Mouse (Mus musculus): ENCODE results near the gene Tsc2. TPM values are rescaled to one million over a fixed set of nuclear protein-coding genes. Genes with fewer than 3 reads are reported as not detected.

Tsc2 gene
- polyA plus RNA-seq, 1 experiment from 2014 or later: 72.2 TPM

Small RNA genes lying within 50 kb of the gene (microRNA-seq; reads per million reads assigned to microRNA genes)
- not detected for gene Gm24589

Other genes starting within 250 kb of the Tsc2 start
- 322 TPM in 2 replicates for gene Rnps1, start 218.1 kb downstream of the Tsc2 start, polyA plus RNA-seq (2015; fragmentation: Nextera tagmentation; extraction: Ambion mirVana)
- 85.0 and 87.3 TPM in 2 replicates for gene Eci1, start 206.0 kb downstream of the Tsc2 start, polyA plus RNA-seq (2015; fragmentation: Nextera tagmentation; extraction: Ambion mirVana)
- 2.7 and 3.9 TPM in 2 replicates for gene Dnase1l2, start 189.5 kb downstream of the Tsc2 start, polyA plus RNA-seq (2015; fragmentation: Nextera tagmentation; extraction: Ambion mirVana)
- 38.3 and 45.7 TPM in 2 replicates for gene E4f1, start 162.3 kb downstream of the Tsc2 start, polyA plus RNA-seq (2015; fragmentation: Nextera tagmentation; extraction: Ambion mirVana)
- 50.2 and 51.3 TPM in 2 replicates for gene Pgp, start 162.2 kb downstream of the Tsc2 start, polyA plus RNA-seq (2015; fragmentation: Nextera tagmentation; extraction: Ambion mirVana)
- gene Bricd5, start 158.7 kb downstream of the Tsc2 start, polyA plus RNA-seq (2015; fragmentation: Nextera tagmentation; extraction: Ambion mirVana): not detected in 2 replicates
- 33.1 and 35.6 TPM in 2 replicates for gene Mlst8, start 153.6 kb downstream of the Tsc2 start, polyA plus RNA-seq (2015; fragmentation: Nextera tagmentation; extraction: Ambion mirVana)
- gene Caskin1, start 144.0 kb downstream of the Tsc2 start, polyA plus RNA-seq (2015; fragmentation: Nextera tagmentation; extraction: Ambion mirVana): 5.0 and 5.2 TPM in 2 replicates
- 96.2 and 103 TPM in 2 replicates for gene Traf7, start 104.7 kb downstream of the Tsc2 start, polyA plus RNA-seq (2015; fragmentation: Nextera tagmentation; extraction: Ambion mirVana)
- gene Rab26, start 98.4 kb downstream of the Tsc2 start, polyA plus RNA-seq (2015; fragmentation: Nextera tagmentation; extraction: Ambion mirVana): 3.4 TPM in 2 replicates
- gene Pkd1, start 82.8 kb downstream of the Tsc2 start, polyA plus RNA-seq (2015; fragmentation: Nextera tagmentation; extraction: Ambion mirVana): 22.3 and 36.6 TPM in 2 replicates
- gene Nthl1, start 50 bp upstream of the Tsc2 start, polyA plus RNA-seq (2015; fragmentation: Nextera tagmentation; extraction: Ambion mirVana): 23.7 and 25.0 TPM in 2 replicates
- gene Slc9a3r2, start 17.7 kb upstream of the Tsc2 start, polyA plus RNA-seq (2015; fragmentation: Nextera tagmentation; extraction: Ambion mirVana): 58.1 and 59.3 TPM in 2 replicates
- gene Npw, start 25.8 kb upstream of the Tsc2 start, polyA plus RNA-seq (2015; fragmentation: Nextera tagmentation; extraction: Ambion mirVana): 0.80 TPM in 2 replicates
- 22.2 and 24.7 TPM in 2 replicates for gene Zfp598, start 37.1 kb upstream of the Tsc2 start, polyA plus RNA-seq (2015; fragmentation: Nextera tagmentation; extraction: Ambion mirVana)
- 7.8 and 8.4 TPM in 2 replicates for gene Syngr3, start 57.3 kb upstream of the Tsc2 start, polyA plus RNA-seq (2015; fragmentation: Nextera tagmentation; extraction: Ambion mirVana)
- gene Gfer, start 63.5 kb upstream of the Tsc2 start, polyA plus RNA-seq (2015; fragmentation: Nextera tagmentation; extraction: Ambion mirVana): 46.6 and 48.1 TPM in 2 replicates
- gene Noxo1, start 63.6 kb upstream of the Tsc2 start, polyA plus RNA-seq (2015; fragmentation: Nextera tagmentation; extraction: Ambion mirVana): 2.5 and 3.1 TPM in 2 replicates
- 79.8 and 84.6 TPM in 2 replicates for gene Tbl3, start 75.0 kb upstream of the Tsc2 start, polyA plus RNA-seq (2015; fragmentation: Nextera tagmentation; extraction: Ambion mirVana)
- gene Rnf151, start 85.4 kb upstream of the Tsc2 start, polyA plus RNA-seq (2015; fragmentation: Nextera tagmentation; extraction: Ambion mirVana): not detected in 2 replicates
- 1,267 and 1,298 TPM in 2 replicates for gene Rps2, start 85.5 kb upstream of the Tsc2 start, polyA plus RNA-seq (2015; fragmentation: Nextera tagmentation; extraction: Ambion mirVana)
- gene Ndufb10, start 91.8 kb upstream of the Tsc2 start, polyA plus RNA-seq (2015; fragmentation: Nextera tagmentation; extraction: Ambion mirVana): 206 and 215 TPM in 2 replicates
- not detected in 2 replicates for gene Rpl3l, start 95.2 kb upstream of the Tsc2 start, polyA plus RNA-seq (2015; fragmentation: Nextera tagmentation; extraction: Ambion mirVana)
- 23.1 and 26.0 TPM in 2 replicates for gene Msrb1, start 104.0 kb upstream of the Tsc2 start, polyA plus RNA-seq (2015; fragmentation: Nextera tagmentation; extraction: Ambion mirVana)
- 2.6 and 3.7 TPM in 2 replicates for gene Hs3st6, start 120.4 kb upstream of the Tsc2 start, polyA plus RNA-seq (2015; fragmentation: Nextera tagmentation; extraction: Ambion mirVana)
- not detected in 2 replicates for gene Meiob, start 171.7 kb upstream of the Tsc2 start, polyA plus RNA-seq (2015; fragmentation: Nextera tagmentation; extraction: Ambion mirVana)
- 27.6 and 28.0 TPM in 2 replicates for gene Hagh, start 207.5 kb upstream of the Tsc2 start, polyA plus RNA-seq (2015; fragmentation: Nextera tagmentation; extraction: Ambion mirVana)
- gene Fahd1, start 217.7 kb upstream of the Tsc2 start, polyA plus RNA-seq (2015; fragmentation: Nextera tagmentation; extraction: Ambion mirVana): 18.4 and 20.4 TPM in 2 replicates
- gene Igfals, start 233.4 kb upstream of the Tsc2 start, polyA plus RNA-seq (2015; fragmentation: Nextera tagmentation; extraction: Ambion mirVana): 0.26 and 0.50 TPM in 2 replicates